Mouse (Mus musculus): ENCODE data around the gene Rftn1.

Gene Rftn1

DNA sequence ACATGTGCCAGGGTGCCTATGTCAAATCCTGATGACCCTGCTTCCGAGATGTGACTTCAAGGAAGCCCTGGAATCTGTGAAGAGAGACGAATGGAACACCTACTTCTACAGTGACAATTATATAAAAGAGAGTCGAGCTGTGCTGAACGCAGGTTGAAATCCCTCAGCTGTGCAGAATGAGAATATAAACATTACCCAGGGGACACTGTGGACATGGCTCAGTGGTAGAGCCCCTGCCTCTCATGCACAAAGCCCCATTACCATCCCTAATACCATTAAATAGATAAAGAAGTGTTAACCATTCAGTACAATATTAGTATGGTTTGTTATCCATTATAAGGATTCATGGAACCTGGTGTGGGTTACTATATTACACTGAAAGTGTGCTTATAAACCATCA is 7.2 kb downstream of the Rftn1 start:
- in situ Hi-C loops (cut with MboI; ENCODE audit: low pct_unique_long_range_greater_than_20kb in 1 of 2, low sequenced_read_pairs in 2 of 2, unreplicated experiment in 1 of 2): no loop called here

- in situ Hi-C loops (cut with MboI; ENCODE audit: low pct_unique_long_range_greater_than_20kb in 1 of 2, low sequenced_read_pairs in 2 of 2, unreplicated experiment in 1 of 2): no loop called here
Measured at GRCm38 (mm10) chr17:50182542-50182951, 7.9 kb downstream of the Rftn1 start.

- in situ Hi-C loops (cut with MboI; ENCODE audit: low pct_unique_long_range_greater_than_20kb in 1 of 2, low sequenced_read_pairs in 2 of 2, unreplicated experiment in 1 of 2): no loop called here
Measured at GRCm38 (mm10) chr17:50180899-50181570, 9.4 kb downstream of the Rftn1 start.

GRCm38 (mm10) chr17:50173776-50174175 is 16.7 kb downstream of the Rftn1 start:
- in situ Hi-C loops (cut with MboI; ENCODE audit: low pct_unique_long_range_greater_than_20kb in 1 of 2, low sequenced_read_pairs in 2 of 2, unreplicated experiment in 1 of 2): no loop called here

DNA sequence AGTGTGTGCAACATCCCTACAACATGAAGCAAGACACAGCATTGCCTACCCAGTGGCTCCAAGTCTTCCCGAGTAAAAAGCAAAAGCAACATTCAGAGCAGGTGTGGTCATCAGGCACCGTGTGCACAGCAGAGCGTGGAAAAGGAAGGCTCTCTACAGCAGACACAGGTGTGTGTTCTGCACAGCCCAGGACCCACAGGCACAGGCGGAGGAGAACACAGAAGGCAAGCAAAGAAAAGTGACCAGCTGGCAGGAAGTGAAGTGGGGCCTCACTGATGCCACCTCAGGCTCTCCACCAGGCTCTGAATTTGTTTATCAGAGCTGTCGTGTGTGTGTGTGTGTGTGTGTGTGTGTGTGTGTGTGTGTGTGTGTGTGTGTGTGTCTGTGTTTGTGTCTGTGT is 17.1 kb downstream of the Rftn1 start:
- in situ Hi-C loops (cut with MboI; ENCODE audit: low pct_unique_long_range_greater_than_20kb in 1 of 2, low sequenced_read_pairs in 2 of 2, unreplicated experiment in 1 of 2): no loop called here

GRCm38 (mm10) chr17:50172795-50173194 is 17.7 kb downstream of the Rftn1 start:
- in situ Hi-C loops (cut with MboI; ENCODE audit: low pct_unique_long_range_greater_than_20kb in 1 of 2, low sequenced_read_pairs in 2 of 2, unreplicated experiment in 1 of 2): no loop called here

DNA sequence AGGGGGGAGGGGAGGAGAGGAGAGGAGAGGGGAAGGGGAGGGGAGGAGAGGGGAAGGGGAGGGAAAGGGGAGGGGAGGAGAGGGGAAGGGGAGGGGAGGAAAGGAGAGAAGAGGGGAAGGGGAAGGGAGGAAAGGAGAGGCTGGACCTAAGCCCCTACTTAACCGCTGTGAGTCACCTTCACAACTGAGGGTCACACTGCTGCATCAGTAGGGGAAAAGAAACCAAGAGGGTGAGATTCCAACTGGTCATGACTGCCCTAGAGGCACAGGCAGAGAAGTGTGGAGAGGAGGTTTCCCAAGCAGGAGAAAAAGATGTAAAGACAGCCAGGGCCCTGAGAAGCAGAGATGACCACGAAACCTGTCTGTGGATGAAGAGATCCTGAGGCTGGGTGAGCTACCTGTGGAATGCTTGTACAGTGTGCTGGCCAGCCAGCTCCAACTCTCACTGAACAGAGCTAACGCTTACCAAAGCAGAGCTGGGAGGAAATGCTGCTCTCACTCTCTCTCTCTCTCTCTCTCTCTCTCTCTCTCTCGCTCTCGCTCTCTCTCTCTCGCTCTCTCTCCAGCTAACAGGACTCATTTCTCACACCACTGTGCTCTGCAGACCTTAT is 19.4 kb downstream of the Rftn1 start:
- in situ Hi-C loops (cut with MboI; ENCODE audit: low pct_unique_long_range_greater_than_20kb in 1 of 2, low sequenced_read_pairs in 2 of 2, unreplicated experiment in 1 of 2): no loop called here

- in situ Hi-C loops (cut with MboI; ENCODE audit: low pct_unique_long_range_greater_than_20kb in 1 of 2, low sequenced_read_pairs in 2 of 2, unreplicated experiment in 1 of 2): no loop called here
Measured at GRCm38 (mm10) chr17:50169946-50170427, 20.5 kb downstream of the Rftn1 start.

DNA sequence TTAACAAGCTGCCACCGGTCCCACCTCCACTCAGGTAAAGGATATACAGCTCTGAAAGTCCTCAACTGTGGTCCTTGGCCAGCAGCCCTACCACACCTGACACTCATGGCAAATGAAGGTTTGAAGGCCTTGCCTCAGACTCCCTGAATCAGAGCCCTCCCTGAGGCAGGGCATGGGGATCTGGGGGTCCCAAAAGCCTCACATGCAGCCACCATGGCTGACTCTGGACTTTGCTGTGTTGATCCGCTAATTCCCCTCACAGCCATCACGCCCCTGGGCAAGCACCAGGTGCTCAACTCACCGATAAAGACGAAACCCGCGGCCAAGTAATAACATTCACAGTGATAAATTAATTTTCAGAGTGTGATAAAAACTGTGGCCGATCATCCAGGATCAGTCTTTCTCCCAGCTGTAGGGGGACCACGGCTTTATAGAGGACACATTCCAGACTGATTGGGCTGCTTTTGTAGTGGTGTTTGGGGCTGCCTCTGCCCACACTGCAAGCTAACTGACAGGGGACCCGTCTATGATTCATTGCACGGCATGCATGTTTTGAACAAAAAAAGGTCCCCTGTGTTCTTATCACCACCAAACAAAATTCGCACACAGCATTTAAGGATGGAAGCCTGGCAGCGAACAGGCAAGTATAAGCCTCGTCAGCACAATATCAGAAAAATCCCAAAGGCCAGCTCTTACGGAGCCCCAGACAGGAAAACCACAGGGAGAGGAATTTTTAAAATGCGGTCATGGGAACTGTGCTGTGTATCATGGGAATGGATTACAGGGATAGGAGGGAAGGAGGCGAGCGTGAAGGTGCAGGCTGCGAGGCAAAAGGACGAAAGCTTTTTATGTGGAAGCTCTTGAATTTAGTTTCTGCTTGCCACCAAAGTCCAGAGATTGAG is 29.3 kb downstream of the Rftn1 start:
- in situ Hi-C loops (cut with MboI; ENCODE audit: low pct_unique_long_range_greater_than_20kb in 1 of 2, low sequenced_read_pairs in 2 of 2, unreplicated experiment in 1 of 2): no loop called here

GRCm38 (mm10) chr17:50160357-50160756 is 30.1 kb downstream of the Rftn1 start:
- in situ Hi-C loops (cut with MboI; ENCODE audit: low pct_unique_long_range_greater_than_20kb in 1 of 2, low sequenced_read_pairs in 2 of 2, unreplicated experiment in 1 of 2): no loop called here

DNA sequence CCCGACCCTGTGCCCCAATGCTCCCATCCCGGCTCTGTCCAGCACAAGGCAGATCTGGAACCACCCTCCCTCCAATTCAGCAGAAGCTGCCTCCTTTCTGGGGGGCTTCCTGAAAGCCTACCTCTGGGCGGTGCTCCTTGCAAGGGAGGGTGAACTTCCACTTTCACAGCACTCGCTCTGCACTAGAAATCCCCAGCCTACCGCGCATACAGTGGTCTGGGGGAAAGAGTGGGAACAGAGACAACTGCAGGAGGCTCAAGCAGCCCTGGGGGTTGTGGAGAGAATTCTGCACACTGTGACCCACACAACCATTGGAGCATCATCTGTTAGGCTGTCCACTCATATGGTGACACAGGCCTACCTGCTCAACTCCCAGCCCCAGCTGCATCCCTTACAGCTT is 30.7 kb downstream of the Rftn1 start:
- in situ Hi-C loops (cut with MboI; ENCODE audit: low pct_unique_long_range_greater_than_20kb in 1 of 2, low sequenced_read_pairs in 2 of 2, unreplicated experiment in 1 of 2): no loop called here

GRCm38 (mm10) chr17:50158565-50158964 is 31.9 kb downstream of the Rftn1 start:
- in situ Hi-C loops (cut with MboI; ENCODE audit: low pct_unique_long_range_greater_than_20kb in 1 of 2, low sequenced_read_pairs in 2 of 2, unreplicated experiment in 1 of 2): no loop called here

GRCm38 (mm10) chr17:50157190-50158150 is 33.0 kb downstream of the Rftn1 start:
- in situ Hi-C loops (cut with MboI; ENCODE audit: low pct_unique_long_range_greater_than_20kb in 1 of 2, low sequenced_read_pairs in 2 of 2, unreplicated experiment in 1 of 2): no loop called here

DNA sequence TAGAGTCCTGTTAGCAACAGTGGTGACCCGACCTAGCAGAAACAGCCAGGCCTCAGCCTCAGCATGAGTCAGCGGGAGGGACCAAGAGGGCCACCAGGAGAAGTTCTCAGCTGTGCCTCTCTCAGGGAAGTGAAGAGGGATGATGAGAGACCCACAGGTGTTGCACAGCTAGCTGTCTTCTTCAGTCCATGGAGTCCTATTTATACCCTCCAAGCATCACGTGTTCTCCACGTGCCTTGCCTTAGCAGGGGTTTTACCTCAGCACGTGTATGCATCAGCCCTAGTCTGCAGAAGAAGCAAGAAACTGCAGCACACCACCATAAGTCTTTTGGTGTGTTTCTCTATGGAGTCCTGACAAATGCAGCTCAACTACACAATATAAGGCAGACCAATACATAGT is 38.4 kb downstream of the Rftn1 start:
- in situ Hi-C loops (cut with MboI; ENCODE audit: low pct_unique_long_range_greater_than_20kb in 1 of 2, low sequenced_read_pairs in 2 of 2, unreplicated experiment in 1 of 2): no loop called here

DNA sequence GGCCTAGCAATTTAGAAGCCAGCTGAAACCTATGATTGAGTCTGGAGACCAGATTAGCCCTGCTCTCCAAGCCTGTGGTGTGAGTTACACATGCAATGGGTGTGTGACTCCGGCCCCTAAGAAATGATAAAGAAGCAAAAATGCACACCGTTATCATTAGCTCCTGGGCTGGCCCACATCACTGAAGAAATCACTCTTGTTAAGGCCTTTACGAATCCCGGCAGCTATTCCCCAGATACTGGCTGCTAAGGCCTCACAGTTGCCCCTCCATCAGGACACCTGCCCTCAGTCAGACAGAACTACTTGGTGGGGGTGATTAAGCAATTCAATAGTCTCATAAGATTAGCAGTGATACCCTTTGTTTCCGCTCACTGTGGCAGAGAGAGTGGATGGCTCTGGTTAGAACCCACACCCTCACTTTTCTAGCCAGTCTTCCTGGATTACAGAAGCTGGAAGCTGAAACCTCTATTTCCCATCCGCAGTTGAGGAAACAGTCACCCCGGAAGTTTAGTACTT is 39.2 kb downstream of the Rftn1 start:
- in situ Hi-C loops (cut with MboI; ENCODE audit: low pct_unique_long_range_greater_than_20kb in 1 of 2, low sequenced_read_pairs in 2 of 2, unreplicated experiment in 1 of 2): no loop called here

GRCm38 (mm10) chr17:50150416-50151207 is 39.9 kb downstream of the Rftn1 start:
- in situ Hi-C loops (cut with MboI; ENCODE audit: low pct_unique_long_range_greater_than_20kb in 1 of 2, low sequenced_read_pairs in 2 of 2, unreplicated experiment in 1 of 2): no loop called here

GRCm38 (mm10) chr17:50149690-50150210 is 40.7 kb downstream of the Rftn1 start:
- in situ Hi-C loops (cut with MboI; ENCODE audit: low pct_unique_long_range_greater_than_20kb in 1 of 2, low sequenced_read_pairs in 2 of 2, unreplicated experiment in 1 of 2): no loop called here

Data from mouse embryonic stem cell (cell line).